Mouse (Mus musculus) cerebellum, adult 2 months (tissue): ENCODE data around the gene Mapk10.

Experiments
- CTCF ChIP-seq: fragments of 200-500 bp; IDR thresholded peaks from 2 replicates; pipeline ENCODE4 v1.5.1; 2011; ENCODE audit warnings: low read depth, mild to moderate bottlenecking, control low read depth, low read length, moderate library complexity, borderline replicate concordance; ENCODE audit not compliant: insufficient read depth
- POLR2A ChIP-seq: fragments of 200-500 bp; IDR thresholded peaks from 2 replicates; pipeline ENCODE4 v1.6.1; 2011; ENCODE audit warnings: low read length, control low read depth, borderline replicate concordance; ENCODE audit not compliant: insufficient read depth

- TF ChIP-seq POLR2A (no peak), CTCF (no peak)
Measured at GRCm38 (mm10) chr5:102996331-102996730, 214.8 kb downstream of the Mapk10 start.
